Mouse (Mus musculus): Measurements from ENCODE around the gene Dnajb5. TPM values are rescaled to one million over a fixed set of nuclear protein-coding genes. Genes with fewer than 3 reads are reported as not detected.

Gene Dnajb5
- polyA plus RNA-seq, 1 experiment from 2014 or later: 17.6 TPM

DNA sequence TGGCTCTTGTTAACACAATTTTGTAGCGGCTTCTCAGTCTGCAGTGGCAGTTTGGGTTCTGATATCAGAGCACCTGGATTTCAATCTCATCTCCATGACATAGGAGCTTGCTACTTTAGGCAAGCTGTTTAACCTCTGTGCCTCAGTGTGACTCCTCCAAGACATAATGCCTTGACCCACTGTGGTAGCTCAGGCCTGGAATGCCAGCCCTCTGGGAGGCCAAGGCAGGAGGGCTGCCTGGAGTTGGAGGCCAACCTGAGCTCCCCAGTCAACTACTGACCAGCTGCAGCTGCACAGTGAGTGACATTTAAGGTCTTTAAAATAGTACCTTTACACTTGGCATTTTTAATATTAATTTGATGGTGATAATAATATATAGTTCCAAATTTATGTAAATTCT, 33.6 kb upstream of the Dnajb5 start:
- DNase-seq (ENCODE audit: low spot score, missing footprints) (peak; percentile 62), ATAC-seq (ENCODE audit: low FRiP score) (no peak)
- H3K36me3 ChIP-seq (ENCODE audit: control insufficient read depth, insufficient read depth, low read length): no peaks in the 10 kb centered on the region
- H3K4me1 ChIP-seq (ENCODE audit: control insufficient read depth, insufficient read depth, low read length): peaks cover 3% of the 10 kb centered on the region; the same call in 1 of the 2 replicates
- no peak overlapping the region for H3K27ac ChIP-seq (ENCODE audit: low read depth, low read length)
- no peak overlapping the region for H3K4me3 ChIP-seq (ENCODE audit: low read depth, low read length)
- WGBS: 53% methylated on average over 1 of the region's 1 CpGs
- H3K27me3 ChIP-seq (ENCODE audit: control insufficient read depth, insufficient read depth, low read length): peaks cover 21% of the 10 kb centered on the region
- H3K9me3 ChIP-seq (ENCODE audit: control insufficient read depth, low read length): no peaks in the 10 kb centered on the region
- no peak overlapping the region; the same call in 1 of the 2 replicates for H3K4me2 ChIP-seq
- no peak overlapping the region for H3K9ac ChIP-seq (ENCODE audit: low read length)

DNA sequence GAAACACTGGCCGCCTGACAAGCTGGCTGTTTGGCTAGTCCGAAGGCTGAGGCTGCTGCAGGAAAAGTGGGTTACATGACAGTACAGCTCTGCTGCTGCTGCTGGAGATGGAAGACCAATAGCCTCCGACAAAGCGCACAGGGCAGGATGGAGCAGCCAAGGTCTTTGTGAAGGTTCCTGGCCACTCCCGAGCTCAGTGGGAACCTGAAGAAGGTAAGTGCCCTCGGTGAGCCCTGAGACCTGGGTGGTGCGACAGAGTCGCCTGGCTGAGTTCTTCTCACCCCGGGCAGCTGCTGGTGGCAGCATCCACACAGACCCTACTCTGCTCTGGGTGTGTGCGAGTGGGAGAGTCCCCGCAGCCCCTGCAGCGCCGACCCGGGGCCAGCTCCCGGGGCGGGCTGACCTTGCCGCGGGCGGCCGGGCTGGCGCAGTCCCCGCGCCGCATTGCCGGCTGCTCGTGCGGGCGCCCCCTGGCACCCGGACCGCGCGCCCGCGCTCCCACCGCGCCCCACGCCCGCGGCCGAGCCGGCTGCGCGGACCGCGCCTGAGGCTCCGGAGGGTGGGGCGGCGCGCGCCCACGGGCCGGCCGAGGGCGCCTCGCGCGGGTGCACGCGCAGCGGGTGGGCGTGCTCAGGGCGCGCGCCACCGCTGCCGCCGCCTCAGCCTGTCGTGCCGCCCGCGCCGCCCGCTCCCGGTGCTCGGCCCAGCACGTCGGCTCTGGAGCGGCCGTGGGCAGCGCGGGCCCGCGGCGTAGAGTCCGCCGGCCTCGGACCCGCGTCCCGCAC, 32.8 kb upstream of the Dnajb5 start, which contains the start of gene Phf24:
TSS of gene Phf24 (plus strand) at position 44 of the 785 bp plus-strand sequence.
- ATAC-seq (ENCODE audit: low FRiP score) (peak; percentile 87), DNase-seq (ENCODE audit: low spot score, missing footprints) (peak; percentile 94)
- H3K4me1 ChIP-seq (ENCODE audit: control insufficient read depth, insufficient read depth, low read length): peaks cover 3% of the 10 kb centered on the region; the same call in 1 of the 2 replicates
- peak within 1 kb of the TSS; percentile 76 for H3K9ac ChIP-seq (ENCODE audit: low read length)
- peak within 1 kb of the TSS; percentile 81 for H3K4me2 ChIP-seq
- no peaks in the 10 kb centered on the region for H3K36me3 ChIP-seq (ENCODE audit: control insufficient read depth, insufficient read depth, low read length)
- peaks cover 21% of the 10 kb centered on the region for H3K27me3 ChIP-seq (ENCODE audit: control insufficient read depth, insufficient read depth, low read length)
- H3K4me3 ChIP-seq (ENCODE audit: low read depth, low read length): peak within 1 kb of the TSS; percentile 62
- no peaks in the 10 kb centered on the region for H3K9me3 ChIP-seq (ENCODE audit: control insufficient read depth, low read length)
- H3K27ac ChIP-seq (ENCODE audit: low read depth, low read length): no peak within 1 kb of the TSS
- under 1% methylated on average over 45 of the region's 90 CpGs for WGBS

DNA sequence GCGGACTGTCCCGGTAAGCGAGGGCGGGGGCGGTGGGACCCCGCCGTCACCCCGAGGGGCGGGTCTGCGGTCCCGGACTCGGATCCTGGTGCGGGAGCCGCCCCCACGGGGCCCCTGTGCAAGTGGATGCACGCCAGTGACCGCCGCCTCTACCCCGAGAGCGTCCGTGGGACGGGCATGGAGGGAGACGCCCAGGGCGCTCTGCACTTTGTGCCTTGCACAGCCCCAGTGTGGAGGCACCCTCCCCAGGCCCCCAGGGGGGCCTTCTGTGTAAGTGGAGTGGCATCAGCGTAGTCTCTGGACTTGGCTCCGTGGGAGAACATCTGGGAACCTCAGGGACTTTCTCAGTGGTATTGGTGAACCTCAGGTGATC, 32.2 kb upstream of the Dnajb5 start:
- ATAC-seq (ENCODE audit: low FRiP score): peak; percentile 64
- 5% methylated on average over 18 of the region's 26 CpGs for WGBS
- H3K27me3 ChIP-seq (ENCODE audit: control insufficient read depth, insufficient read depth, low read length): peaks cover 21% of the 10 kb centered on the region
- H3K27ac ChIP-seq (ENCODE audit: low read depth, low read length): no peak overlapping the region
- H3K4me2 ChIP-seq: peak overlapping the region; percentile 81
- peak overlapping the region; percentile 62 for H3K4me3 ChIP-seq (ENCODE audit: low read depth, low read length)
- H3K9me3 ChIP-seq (ENCODE audit: control insufficient read depth, low read length): no peaks in the 10 kb centered on the region
- peak; percentile 88 for DNase-seq (ENCODE audit: low spot score, missing footprints)
- peaks cover 3% of the 10 kb centered on the region; the same call in 1 of the 2 replicates for H3K4me1 ChIP-seq (ENCODE audit: control insufficient read depth, insufficient read depth, low read length)
- H3K9ac ChIP-seq (ENCODE audit: low read length): peak overlapping the region; percentile 76
- no peaks in the 10 kb centered on the region for H3K36me3 ChIP-seq (ENCODE audit: control insufficient read depth, insufficient read depth, low read length)

DNA sequence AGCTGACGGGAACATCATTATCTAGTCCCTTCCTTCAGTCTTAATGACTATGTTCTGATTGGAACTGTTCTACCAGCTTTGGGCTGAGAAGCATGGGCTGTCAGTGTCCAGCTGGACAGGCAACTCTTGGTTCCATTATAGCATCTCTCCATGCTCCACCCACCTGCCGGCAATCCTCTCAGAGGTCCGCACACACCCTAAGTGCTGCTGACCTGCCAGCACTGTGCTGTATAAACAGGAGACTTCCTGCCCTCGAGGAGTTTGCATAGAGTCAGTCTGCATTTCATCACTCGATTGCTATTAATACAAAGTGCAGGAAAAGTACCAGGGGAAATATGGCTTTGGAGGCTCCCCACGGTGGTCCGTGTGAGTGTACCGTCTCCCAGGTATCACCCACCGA, 28.9 kb upstream of the Dnajb5 start:
- Histone ChIP-seq H3K9me3 (ENCODE audit: control insufficient read depth, low read length) (no peaks in the 10 kb centered on the region), H3K36me3 (ENCODE audit: control insufficient read depth, insufficient read depth, low read length) (no peaks in the 10 kb centered on the region), H3K27me3 (ENCODE audit: control insufficient read depth, insufficient read depth, low read length) (peaks cover 19% of the 10 kb centered on the region), H3K9ac (ENCODE audit: low read length) (no peak overlapping the region), H3K27ac (ENCODE audit: low read depth, low read length) (no peak overlapping the region), H3K4me3 (ENCODE audit: low read depth, low read length) (no peak overlapping the region), H3K4me2 (no peak overlapping the region), H3K4me1 (ENCODE audit: control insufficient read depth, insufficient read depth, low read length) (peaks cover 3% of the 10 kb centered on the region; the same call in 1 of the 2 replicates)
- DNase-seq (ENCODE audit: low spot score, missing footprints): no peak
- 84% methylated on average over 9 of the region's 9 CpGs for WGBS
- ATAC-seq (ENCODE audit: low FRiP score): no peak

DNA sequence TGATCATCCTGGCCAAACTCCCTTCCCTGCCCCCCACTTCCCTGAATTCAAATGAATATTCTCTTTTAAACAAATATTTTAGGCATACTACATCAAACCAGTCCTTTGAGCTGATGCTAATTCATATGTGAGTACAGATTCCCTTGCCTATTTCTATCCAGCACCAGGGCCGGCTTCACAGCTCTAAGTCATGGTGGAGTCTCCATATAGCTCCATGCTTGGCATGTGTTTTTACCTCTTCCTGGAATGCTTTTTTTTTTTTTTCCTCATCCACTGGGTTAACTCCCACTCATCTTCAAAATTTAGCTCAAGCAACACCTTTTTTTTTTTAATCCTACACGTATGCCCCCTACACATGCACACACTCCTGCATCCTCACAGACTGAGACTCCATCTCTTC, 28.1 kb upstream of the Dnajb5 start:
- H3K4me1 ChIP-seq (ENCODE audit: control insufficient read depth, insufficient read depth, low read length): peaks cover 3% of the 10 kb centered on the region; the same call in 1 of the 2 replicates
- no peak overlapping the region for H3K9ac ChIP-seq (ENCODE audit: low read length)
- no peak overlapping the region for H3K4me3 ChIP-seq (ENCODE audit: low read depth, low read length)
- H3K9me3 ChIP-seq (ENCODE audit: control insufficient read depth, low read length): no peaks in the 10 kb centered on the region
- H3K27me3 ChIP-seq (ENCODE audit: control insufficient read depth, insufficient read depth, low read length): peaks cover 14% of the 10 kb centered on the region
- H3K4me2 ChIP-seq: no peak overlapping the region
- no peak overlapping the region for H3K27ac ChIP-seq (ENCODE audit: low read depth, low read length)
- ATAC-seq (ENCODE audit: low FRiP score): no peak
- WGBS: 75% methylated on average over 2 of the region's 2 CpGs
- no peaks in the 10 kb centered on the region for H3K36me3 ChIP-seq (ENCODE audit: control insufficient read depth, insufficient read depth, low read length)
- DNase-seq (ENCODE audit: low spot score, missing footprints): no peak

DNA sequence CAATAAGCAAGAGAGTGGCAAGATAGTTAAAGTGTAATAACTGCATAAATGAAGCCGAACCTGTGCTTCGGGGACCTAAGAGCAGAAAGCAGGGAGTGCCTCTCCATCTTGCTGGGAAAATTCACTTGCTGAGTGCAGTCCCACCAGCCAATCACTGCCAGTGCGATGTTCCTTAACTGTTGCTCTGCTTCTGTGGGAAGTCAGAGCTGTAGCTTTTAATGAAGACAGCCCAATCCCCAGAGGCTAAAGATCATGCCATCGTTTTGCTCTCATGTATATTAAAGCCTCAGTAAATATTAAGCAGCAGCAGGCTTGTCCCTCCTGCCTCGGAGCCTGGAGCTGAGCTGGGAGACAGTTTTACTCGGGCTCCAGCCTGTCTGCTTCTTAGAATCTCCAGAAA, 27.6 kb upstream of the Dnajb5 start:
- WGBS: 75% methylated on average over 6 of the region's 6 CpGs
- Histone ChIP-seq H3K4me2 (no peak overlapping the region), H3K9ac (ENCODE audit: low read length) (no peak overlapping the region), H3K36me3 (ENCODE audit: control insufficient read depth, insufficient read depth, low read length) (no peaks in the 10 kb centered on the region), H3K4me1 (ENCODE audit: control insufficient read depth, insufficient read depth, low read length) (peaks cover 3% of the 10 kb centered on the region; the same call in 1 of the 2 replicates), H3K9me3 (ENCODE audit: control insufficient read depth, low read length) (no peaks in the 10 kb centered on the region), H3K4me3 (ENCODE audit: low read depth, low read length) (no peak overlapping the region), H3K27me3 (ENCODE audit: control insufficient read depth, insufficient read depth, low read length) (peaks cover 13% of the 10 kb centered on the region), H3K27ac (ENCODE audit: low read depth, low read length) (no peak overlapping the region)
- ATAC-seq (ENCODE audit: low FRiP score): no peak
- no peak for DNase-seq (ENCODE audit: low spot score, missing footprints)

DNA sequence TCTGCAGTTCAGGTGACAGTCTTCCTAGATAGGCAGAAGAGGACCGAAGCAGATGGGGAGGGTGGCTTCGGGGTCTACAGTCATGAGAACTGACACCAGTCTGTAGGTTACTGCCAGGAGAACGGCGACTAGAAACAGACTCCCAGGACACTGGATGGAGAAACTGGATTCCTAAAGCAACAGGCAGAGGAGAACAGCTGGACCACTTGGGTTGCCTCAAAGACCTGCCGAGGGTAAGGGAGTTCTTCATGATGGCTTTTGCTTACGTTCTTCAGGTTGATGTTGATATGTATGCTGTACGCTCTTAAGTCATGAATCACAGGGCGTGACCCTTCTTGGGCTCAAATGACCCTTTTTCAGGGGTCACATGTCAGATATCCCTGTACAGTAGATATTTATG, 27.2 kb upstream of the Dnajb5 start:
- ATAC-seq (ENCODE audit: low FRiP score) (no peak), DNase-seq (ENCODE audit: low spot score, missing footprints) (no peak)
- no peaks in the 10 kb centered on the region for H3K9me3 ChIP-seq (ENCODE audit: control insufficient read depth, low read length)
- no peaks in the 10 kb centered on the region for H3K36me3 ChIP-seq (ENCODE audit: control insufficient read depth, insufficient read depth, low read length)
- H3K4me2 ChIP-seq: no peak overlapping the region
- peaks cover 10% of the 10 kb centered on the region for H3K27me3 ChIP-seq (ENCODE audit: control insufficient read depth, insufficient read depth, low read length)
- H3K4me1 ChIP-seq (ENCODE audit: control insufficient read depth, insufficient read depth, low read length): peaks cover 1% of the 10 kb centered on the region; the same call in 1 of the 2 replicates
- 89% methylated on average over 8 of the region's 8 CpGs for WGBS
- H3K27ac ChIP-seq (ENCODE audit: low read depth, low read length): no peak overlapping the region
- no peak overlapping the region for H3K4me3 ChIP-seq (ENCODE audit: low read depth, low read length)
- H3K9ac ChIP-seq (ENCODE audit: low read length): no peak overlapping the region

DNA sequence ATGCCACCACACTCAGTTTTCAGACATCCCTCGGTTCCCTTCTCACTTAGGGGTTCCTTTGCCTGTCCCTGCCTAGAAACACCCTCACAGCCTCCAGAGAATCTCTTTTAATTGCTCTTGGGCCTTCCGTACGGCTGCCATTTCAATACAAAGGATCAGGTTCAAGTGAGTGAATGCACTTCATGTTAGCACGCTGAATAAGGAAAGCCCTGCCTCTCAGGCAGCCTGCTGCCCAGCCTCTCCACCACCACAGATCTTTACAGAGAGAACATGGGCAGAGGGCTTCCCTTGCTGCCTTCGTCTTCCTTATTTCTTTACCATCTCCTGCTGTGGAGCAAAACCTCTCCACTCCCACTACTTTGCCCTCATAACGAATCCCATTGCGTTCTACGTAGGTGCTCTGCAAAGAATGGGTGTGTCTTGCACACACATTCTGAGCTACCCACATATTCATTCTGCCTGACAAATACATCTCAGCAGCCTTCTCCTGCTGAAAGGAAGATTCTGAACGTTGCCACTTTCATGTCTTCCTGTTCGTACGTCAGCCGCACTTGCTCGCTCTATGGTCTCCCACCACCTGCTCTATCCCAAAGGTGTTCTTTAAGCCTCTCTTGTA, 25.4 kb upstream of the Dnajb5 start:
- H3K9ac ChIP-seq (ENCODE audit: low read length): no peak overlapping the region
- H3K36me3 ChIP-seq (ENCODE audit: control insufficient read depth, insufficient read depth, low read length): no peaks in the 10 kb centered on the region
- no peaks in the 10 kb centered on the region for H3K4me1 ChIP-seq (ENCODE audit: control insufficient read depth, insufficient read depth, low read length)
- ATAC-seq (ENCODE audit: low FRiP score) (no peak), DNase-seq (ENCODE audit: low spot score, missing footprints) (no peak)
- H3K9me3 ChIP-seq (ENCODE audit: control insufficient read depth, low read length): no peaks in the 10 kb centered on the region
- H3K4me2 ChIP-seq: no peak overlapping the region
- no peak overlapping the region for H3K27ac ChIP-seq (ENCODE audit: low read depth, low read length)
- WGBS: 73% methylated on average over 13 of the region's 13 CpGs
- no peak overlapping the region for H3K4me3 ChIP-seq (ENCODE audit: low read depth, low read length)
- H3K27me3 ChIP-seq (ENCODE audit: control insufficient read depth, insufficient read depth, low read length): no peaks in the 10 kb centered on the region

DNA sequence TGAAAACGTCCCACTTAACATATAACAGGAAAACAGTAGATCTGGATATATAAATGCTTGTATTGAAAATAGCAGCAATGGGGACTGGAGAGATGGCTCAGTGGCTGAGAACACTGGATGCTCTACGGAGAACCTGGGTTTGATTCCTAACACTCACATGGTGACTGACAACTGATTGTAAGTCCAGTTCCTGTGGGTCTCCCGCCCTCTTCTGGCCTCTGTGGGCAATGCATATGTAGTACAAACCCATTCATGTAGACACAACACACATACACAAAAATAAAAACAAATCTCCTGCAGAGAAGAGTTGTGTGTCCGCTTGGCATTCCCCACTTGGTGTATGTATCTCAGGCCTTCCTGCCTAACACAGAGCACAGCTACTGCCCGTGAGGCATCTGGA, 21.4 kb upstream of the Dnajb5 start:
- WGBS: 81% methylated on average over 5 of the region's 5 CpGs
- Histone ChIP-seq H3K9ac (ENCODE audit: low read length) (no peak overlapping the region), H3K9me3 (ENCODE audit: control insufficient read depth, low read length) (no peaks in the 10 kb centered on the region), H3K36me3 (ENCODE audit: control insufficient read depth, insufficient read depth, low read length) (no peaks in the 10 kb centered on the region), H3K27ac (ENCODE audit: low read depth, low read length) (no peak overlapping the region), H3K27me3 (ENCODE audit: control insufficient read depth, insufficient read depth, low read length) (peaks cover 2% of the 10 kb centered on the region; the same call in 1 of the 2 replicates), H3K4me2 (no peak overlapping the region), H3K4me1 (ENCODE audit: control insufficient read depth, insufficient read depth, low read length) (no peaks in the 10 kb centered on the region; the same call in 1 of the 2 replicates), H3K4me3 (ENCODE audit: low read depth, low read length) (no peak overlapping the region)
- DNase-seq (ENCODE audit: low spot score, missing footprints) (no peak), ATAC-seq (ENCODE audit: low FRiP score) (no peak)
